Mouse (Mus musculus): ENCODE results near the gene Smox. TPM values are rescaled to one million over a fixed set of nuclear protein-coding genes. Genes with fewer than 3 reads are reported as not detected.
"Not testable (repeated sequence)": the region's sequence is repeated elsewhere in the genome, so short reads cannot be mapped to it uniquely, and the experiment has no call there.

Gene Smox
- total and polyA plus RNA-seq, 3 experiments, result 2.2 to 5.5 TPM; not detected in 1

DNA sequence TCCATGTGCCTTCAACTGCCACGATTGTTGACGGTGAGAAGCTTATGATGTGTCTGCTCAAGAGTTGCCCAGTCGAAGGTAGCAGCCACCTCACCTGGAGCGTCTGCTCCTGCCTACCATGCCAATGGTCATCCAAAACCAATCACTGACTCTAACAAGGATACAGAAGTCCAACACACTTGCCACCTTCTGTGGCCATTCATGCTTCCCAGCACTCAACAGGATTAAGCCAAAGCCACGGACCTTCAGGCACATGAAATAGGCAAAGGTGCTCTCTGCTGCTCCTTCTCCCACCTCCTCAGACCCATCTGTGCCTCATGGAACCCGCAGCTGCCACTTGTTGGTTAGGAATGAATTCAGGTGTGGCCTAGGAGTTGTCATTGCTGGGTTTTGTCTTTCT lies 17.5 kb upstream of the Smox start:
- Histone ChIP-seq H3K27me3 (ENCODE audit: control insufficient read depth in 1 of 2, insufficient read depth in 2 of 2, low read length in 2 of 2) (peaks cover 0 to 2% of the 10 kb centered on the region in 2 experiments; a peak in 3 of 4 replicates), H3K9me3 (replicated peaks; ENCODE audit: insufficient read depth, low read length) (no peaks in the 10 kb centered on the region), H3K9ac (ENCODE audit: control insufficient read depth, low read depth, low read length, poor library complexity, severe bottlenecking) (no peak overlapping the region), H3K4me1 (ENCODE audit: control insufficient read depth in 1 of 2, insufficient read depth in 2 of 2, low read length in 2 of 2) (no peaks in the 10 kb centered on the region), H3K27ac (ENCODE audit: control insufficient read depth, low read depth, low read length) (no peak overlapping the region), H3K36me3 (ENCODE audit: control insufficient read depth in 1 of 2, insufficient read depth in 2 of 2, low read length in 2 of 2) (no peaks in the 10 kb centered on the region), H3K79me2 (ENCODE audit: control insufficient read depth, insufficient read depth, low read length, poor library complexity) (no peaks in the 10 kb centered on the region), H3K4me3 (ENCODE audit: control insufficient read depth in 1 of 2, insufficient read depth in 1 of 2, low read depth in 2 of 2, low read length in 2 of 2) (no peak overlapping the region)
- TF ChIP-seq TAL1 (IDR thresholded peaks at IDR 0.05; ENCODE audit: low read length) (no peak), POLR2AphosphoS2 (IDR thresholded peaks at IDR 0.05; ENCODE audit: low read length) (no peak)
- DNase-seq (ENCODE audit: low read depth, low spot score), result no peak

DNA sequence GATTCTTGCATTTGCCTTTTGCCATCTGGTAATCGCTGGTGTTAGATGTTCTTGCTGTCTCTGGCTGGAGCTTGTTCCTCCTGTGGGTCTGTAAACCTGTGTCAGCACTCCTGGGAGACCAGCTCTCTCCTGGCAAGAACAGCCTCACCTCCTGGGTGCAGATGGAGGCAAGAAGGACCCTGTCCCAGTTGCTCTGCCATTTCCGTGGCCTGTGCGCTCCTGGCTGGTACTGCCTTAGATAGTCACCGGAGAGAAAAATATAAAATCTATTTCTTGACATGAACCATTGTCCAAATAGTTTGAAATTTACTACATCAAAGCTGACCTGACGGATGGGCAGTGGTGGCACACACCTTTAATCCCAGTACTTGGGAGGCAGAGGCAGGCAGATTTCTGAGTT lies 14.2 kb upstream of the Smox start:
- H3K27me3 ChIP-seq (ENCODE audit: control insufficient read depth in 1 of 2, insufficient read depth in 2 of 2, low read length in 2 of 2); H3K27ac ChIP-seq (ENCODE audit: control insufficient read depth, low read depth, low read length); H3K9me3 ChIP-seq (replicated peaks; ENCODE audit: insufficient read depth, low read length); H3K9ac ChIP-seq (ENCODE audit: control insufficient read depth, low read depth, low read length, poor library complexity, severe bottlenecking); DNase-seq (ENCODE audit: low read depth, low spot score); H3K4me3 ChIP-seq (ENCODE audit: control insufficient read depth in 1 of 2, insufficient read depth in 1 of 2, low read depth in 2 of 2, low read length in 2 of 2); H3K4me1 ChIP-seq (ENCODE audit: control insufficient read depth in 1 of 2, insufficient read depth in 2 of 2, low read length in 2 of 2); H3K79me2 ChIP-seq (ENCODE audit: control insufficient read depth, insufficient read depth, low read length, poor library complexity); H3K36me3 ChIP-seq (ENCODE audit: control insufficient read depth in 1 of 2, insufficient read depth in 2 of 2, low read length in 2 of 2): not testable (repeated sequence)

DNA sequence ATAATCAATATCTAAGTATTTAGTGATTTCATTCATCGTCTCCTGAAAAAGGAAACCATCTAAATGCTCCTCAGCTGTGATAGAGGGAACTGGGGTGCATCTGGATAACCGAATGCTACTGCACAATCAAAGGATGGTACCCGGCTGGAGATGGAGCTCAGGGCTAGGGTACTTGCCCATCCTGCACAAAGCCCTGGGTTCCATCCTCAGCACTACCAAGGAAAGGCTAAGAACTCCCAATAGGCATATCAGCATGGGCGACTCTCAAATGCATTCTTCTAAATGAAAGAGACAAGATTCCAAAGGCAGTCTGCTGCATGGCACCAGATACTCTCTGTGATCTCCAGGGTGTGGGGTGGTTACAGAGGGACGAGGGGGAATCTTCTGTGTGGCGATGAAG lies 13.4 kb upstream of the Smox start:
- DNase-seq (ENCODE audit: low read depth, low spot score), result no peak
- H3K4me1 ChIP-seq (ENCODE audit: control insufficient read depth in 1 of 2, insufficient read depth in 2 of 2, low read length in 2 of 2), result no peaks in the 10 kb centered on the region
- H3K9me3 ChIP-seq (replicated peaks; ENCODE audit: insufficient read depth, low read length), result no peaks in the 10 kb centered on the region
- no peak overlapping the region for H3K27ac ChIP-seq (ENCODE audit: control insufficient read depth, low read depth, low read length)
- no peaks in the 10 kb centered on the region for H3K79me2 ChIP-seq (ENCODE audit: control insufficient read depth, insufficient read depth, low read length, poor library complexity)
- H3K36me3 ChIP-seq (ENCODE audit: control insufficient read depth in 1 of 2, insufficient read depth in 2 of 2, low read length in 2 of 2), result no peaks in the 10 kb centered on the region
- no peak overlapping the region for H3K9ac ChIP-seq (ENCODE audit: control insufficient read depth, low read depth, low read length, poor library complexity, severe bottlenecking)
- no peak for TF ChIP-seq KAT2A (conservative IDR thresholded peaks at IDR 0.05; ENCODE audit: low read depth, low read length)
- no peak for TF ChIP-seq SIN3A (IDR thresholded peaks at IDR 0.05; ENCODE audit: low read length)
- no peak for TF ChIP-seq NRF1 (IDR thresholded peaks at IDR 0.05; ENCODE audit: insufficient read depth, low read depth, low read length, poor library complexity, severe bottlenecking)
- TF ChIP-seq BHLHE40 (IDR thresholded peaks at IDR 0.05; ENCODE audit: borderline replicate concordance, low read depth, low read length), result no peak
- TF ChIP-seq GATA1 (IDR thresholded peaks at IDR 0.05; ENCODE audit: low read depth, low read length), result no peak
- no peak for TF ChIP-seq MAX (IDR thresholded peaks at IDR 0.05; ENCODE audit: low read length)
- no peak for TF ChIP-seq JUND (IDR thresholded peaks at IDR 0.05; ENCODE audit: low read depth, low read length)
- no peak for TF ChIP-seq MYB (IDR thresholded peaks at IDR 0.05; ENCODE audit: low read depth, low read length)
- TF ChIP-seq ZC3H11A (IDR thresholded peaks at IDR 0.05; ENCODE audit: low read depth, low read length), result no peak
- no peak for TF ChIP-seq ZKSCAN1 (IDR thresholded peaks at IDR 0.05; ENCODE audit: low read depth, low read length)
- TF ChIP-seq CTCF (IDR thresholded peaks at IDR 0.05 in 2 of 3, conservative IDR thresholded peaks at IDR 0.05 in 1 of 3; ENCODE audit: control insufficient read depth in 1 of 3, insufficient read depth in 1 of 3, low read depth in 2 of 3, low read length in 3 of 3, poor library complexity in 1 of 3, severe bottlenecking in 1 of 3), result no peak
- no peak for TF ChIP-seq RCOR1 (IDR thresholded peaks at IDR 0.05; ENCODE audit: low read depth, low read length)
- no peak for TF ChIP-seq MXI1 (IDR thresholded peaks at IDR 0.05; ENCODE audit: low read depth, low read length)
- H3K27me3 ChIP-seq (ENCODE audit: control insufficient read depth in 1 of 2, insufficient read depth in 2 of 2, low read length in 2 of 2), result peaks cover 3% of the 10 kb centered on the region in 2 experiments; a peak in 3 of 4 replicates
- no peak overlapping the region for H3K4me3 ChIP-seq (ENCODE audit: control insufficient read depth in 1 of 2, insufficient read depth in 1 of 2, low read depth in 2 of 2, low read length in 2 of 2)
